Mouse (Mus musculus) CH12.LX (cell line): ENCODE data around the gene Cacna2d1. TPM values are rescaled to one million over a fixed set of nuclear protein-coding genes. Genes with fewer than 3 reads are reported as not detected.

Experiments used
- DNase-seq: peaks from one replicate; pipeline ENCODE4 v3.0.0-alpha.2; 2013; ENCODE audit errors: extremely low read depth
- H3K27ac ChIP-seq: 2 replicates; pipeline ENCODE4 v1.5.1; 2012; ENCODE audit warnings: low read depth, mild to moderate bottlenecking, control low read depth, moderate library complexity; ENCODE audit not compliant: insufficient read depth
- H3K27me3 ChIP-seq: replicated peaks from 2 replicates; pipeline ENCODE3; 2012; ENCODE audit warnings: inconsistent platforms
- H3K36me3 ChIP-seq, 2 experiments: replicated peaks in 1 of 2; 2 replicates each; pipeline versions ENCODE3 to v1.6.1; 2012; ENCODE audit warnings: inconsistent platforms in 1 of 2, low read length in 1 of 2, mild to moderate bottlenecking in 1 of 2, mixed read lengths in 1 of 2, moderate library complexity in 1 of 2; ENCODE audit not compliant: control insufficient read depth in 1 of 2, insufficient read depth in 1 of 2
- H3K4me1 ChIP-seq, 2 experiments: 2 replicates each; pipeline ENCODE4 v1.6.1; 2012; ENCODE audit warnings: inconsistent platforms in 1 of 2, moderate library complexity in 1 of 2; ENCODE audit not compliant: insufficient read depth in 2 of 2, control insufficient read depth in 1 of 2
- H3K4me2 ChIP-seq: 2 replicates; pipeline ENCODE4 v1.6.1; 2012; ENCODE audit warnings: low read depth, mild to moderate bottlenecking, control low read depth; ENCODE audit not compliant: poor library complexity, insufficient read depth, severe bottlenecking
- H3K4me3 ChIP-seq, 3 experiments: fragments of 150-350 bp in 1 of 3; sonication (generic) in 1 of 3; replicated peaks in 1 of 3; 2 replicates each; pipeline versions ENCODE3 to v1.5.1; 2011 to 2012; ENCODE audit warnings: low read depth in 2 of 3, low read length in 2 of 3, mild to moderate bottlenecking in 2 of 3, moderate library complexity in 2 of 3, control low read depth in 1 of 3, improper control_type of control experiment in 1 of 3, inconsistent platforms in 1 of 3, mixed read lengths in 1 of 3; ENCODE audit not compliant: poor library complexity in 1 of 3
- H3K79me2 ChIP-seq: replicated peaks from 2 replicates; pipeline ENCODE4 v1.6.1; 2012; ENCODE audit warnings: mild to moderate bottlenecking, moderate library complexity; ENCODE audit not compliant: control insufficient read depth, poor library complexity, insufficient read depth, severe bottlenecking; ENCODE audit errors: extremely low read depth
- H3K9ac ChIP-seq: 2 replicates; pipeline ENCODE4 v1.6.1; 2012; ENCODE audit warnings: low read depth, mild to moderate bottlenecking, control low read depth, moderate library complexity; ENCODE audit not compliant: insufficient read depth
- H3K9me3 ChIP-seq: replicated peaks from 2 replicates; pipeline ENCODE3; 2012; ENCODE audit warnings: low read length, inconsistent platforms, mixed read lengths
- BHLHE40 ChIP-seq: IDR thresholded peaks from 2 replicates; pipeline ENCODE4 v1.6.1; 2011; ENCODE audit warnings: mild to moderate bottlenecking, low read depth, low read length, improper control_type of control experiment
- CHD1 ChIP-seq: IDR thresholded peaks from 2 replicates; pipeline ENCODE4 v1.6.1; 2012; ENCODE audit warnings: low read depth, low read length, improper control_type of control experiment, inconsistent platforms
- CHD2 ChIP-seq: IDR thresholded peaks from 2 replicates; pipeline ENCODE4 v1.6.1; 2011; ENCODE audit warnings: low read length, improper control_type of control experiment
- EP300 ChIP-seq: IDR thresholded peaks from 2 replicates; pipeline ENCODE4 v1.6.1; 2011; ENCODE audit warnings: low read length, improper control_type of control experiment
- IRF4 ChIP-seq: IDR thresholded peaks from 2 replicates; pipeline ENCODE4 v1.6.1; 2014; ENCODE audit warnings: low read depth, mild to moderate bottlenecking, inconsistent platforms, low read length, improper control_type of control experiment
- JUN ChIP-seq: IDR thresholded peaks from 2 replicates; pipeline ENCODE4 v1.6.1; 2011; ENCODE audit warnings: low read depth, mild to moderate bottlenecking, low read length, improper control_type of control experiment, moderate library complexity; ENCODE audit not compliant: insufficient read depth
- KAT2A ChIP-seq: IDR thresholded peaks from 2 replicates; pipeline ENCODE4 v1.6.1; 2012; ENCODE audit warnings: low read length, improper control_type of control experiment, inconsistent platforms; ENCODE audit not compliant: insufficient replicate concordance
- MAFK ChIP-seq: IDR thresholded peaks from 2 replicates; pipeline ENCODE4 v1.6.1; 2011; ENCODE audit warnings: low read length, improper control_type of control experiment; ENCODE audit not compliant: insufficient replicate concordance
- NELFE ChIP-seq: IDR thresholded peaks from 2 replicates; pipeline ENCODE4 v1.6.1; 2011; ENCODE audit warnings: low read depth, low read length, improper control_type of control experiment
- PAX5 ChIP-seq: IDR thresholded peaks from 2 replicates; pipeline ENCODE4 v1.6.1; 2012; ENCODE audit warnings: low read length, inconsistent platforms, mixed read lengths
- POLR2A ChIP-seq: IDR thresholded peaks from 2 replicates; pipeline ENCODE4 v1.6.1; 2011; ENCODE audit warnings: low read depth, mild to moderate bottlenecking, improper control_type of control experiment, low read length
- POLR2AphosphoS2 ChIP-seq: IDR thresholded peaks from 2 replicates; pipeline ENCODE4 v1.6.1; 2011; ENCODE audit warnings: low read depth, low read length, improper control_type of control experiment
- RCOR1 ChIP-seq: conservative IDR thresholded peaks from 2 replicates; pipeline ENCODE4 v1.6.1; 2012; ENCODE audit warnings: low read depth, mild to moderate bottlenecking, inconsistent platforms, low read length, improper control_type of control experiment
- TBP ChIP-seq: conservative IDR thresholded peaks from 2 replicates; pipeline ENCODE4 v1.6.1; 2011; ENCODE audit warnings: low read depth, low read length, improper control_type of control experiment
- TCF12 ChIP-seq: IDR thresholded peaks from 2 replicates; pipeline ENCODE4 v1.6.1; 2014; ENCODE audit warnings: low read depth, mild to moderate bottlenecking, inconsistent platforms, low read length, improper control_type of control experiment
- UBTF ChIP-seq: IDR thresholded peaks from 2 replicates; pipeline ENCODE4 v1.6.1; 2012; ENCODE audit warnings: low read depth, mild to moderate bottlenecking, inconsistent platforms, low read length, improper control_type of control experiment, moderate library complexity
- ZKSCAN1 ChIP-seq: IDR thresholded peaks from 2 replicates; pipeline ENCODE4 v1.6.1; 2012; ENCODE audit warnings: low read depth, inconsistent platforms, low read length, improper control_type of control experiment, borderline replicate concordance
- ZNF384 ChIP-seq: IDR thresholded peaks from 2 replicates; pipeline ENCODE4 v1.6.1; 2012; ENCODE audit warnings: low read depth, low read length, improper control_type of control experiment, inconsistent platforms
- dilution Hi-C: fragments of 300-500 bp; cut with MboI; formaldehyde crosslinking; loops from 2 replicates; pipeline ENCODE4 v1.14.3; 2020; ENCODE audit warnings: low sequenced_read_pairs; ENCODE audit not compliant: extremely low pct_unique_long_range_greater_than_20kb, extremely low pct_ligation_motif_present
- in situ Hi-C: fragments of 300-500 bp; cut with MboI; formaldehyde crosslinking; loops from 3 replicates; pipeline ENCODE4 v1.14.3; 2019; ENCODE audit warnings: low sequenced_read_pairs, low pct_ligation_motif_present, low pct_unique_long_range_greater_than_20kb, mixed read lengths
- polyA plus RNA-seq: library from polyadenylated mRNA; unstranded; fragments of >175 nt; gene quantifications from 2 replicates; pipeline ENCODE4 v1.2.1, GENCODE M21; 2012; ENCODE audit warnings: low read depth; ENCODE audit not compliant: insufficient read length
- total RNA-seq, 2 experiments: library from RNA; depleted of rRNA; stranded (reverse); fragments of 300-350 nt in 1 of 2; fragments of >200 nt in 1 of 2; gene quantifications; 2 replicates each; pipeline ENCODE4 v1.2.3; 2012 to 2014

Cacna2d1 gene
- total and polyA plus RNA-seq, 3 experiments = 0.13 to 1.3 (median 0.28) TPM

GRCm38 (mm10) chr5:16029481-16029880 is 95.0 kb downstream of the Cacna2d1 start:
- no peak for DNase-seq
- dilution Hi-C loops = no loop called here
- H3K4me1 ChIP-seq = no peaks in the 10 kb centered on the region

GRCm38 (mm10) chr5:16033569-16033968 is 99.1 kb downstream of the Cacna2d1 start:
- Histone ChIP-seq H3K4me2 (no peak overlapping the region), H3K9ac (no peak overlapping the region), H3K9me3 (peaks cover 2% of the 10 kb centered on the region), H3K36me3 (no peaks in the 10 kb centered on the region), H3K27me3 (no peaks in the 10 kb centered on the region), H3K27ac (no peak overlapping the region), H3K4me3 (no peak overlapping the region), H3K79me2 (no peaks in the 10 kb centered on the region), H3K4me1 (no peaks in the 10 kb centered on the region)
- DNase-seq = no peak
- dilution Hi-C loops = no loop called here
- in situ Hi-C loops = no loop called here
- no peak for TF ChIP-seq TBP
- TF ChIP-seq IRF4 = no peak
- TF ChIP-seq CHD1 = no peak
- no peak for TF ChIP-seq RCOR1
- TF ChIP-seq BHLHE40 = no peak
- no peak for TF ChIP-seq EP300
- no peak for TF ChIP-seq KAT2A
- TF ChIP-seq JUN = no peak
- TF ChIP-seq POLR2A = no peak
- TF ChIP-seq CHD2 = no peak
- TF ChIP-seq ZNF384 = no peak
- TF ChIP-seq PAX5 = no peak
- TF ChIP-seq NELFE = no peak
- no peak for TF ChIP-seq MAFK
- no peak for TF ChIP-seq POLR2AphosphoS2
- no peak for TF ChIP-seq TCF12

More at GRCm38 (mm10) chr5:16029481-16029880, 95.0 kb downstream of the Cacna2d1 start:
- no peak overlapping the region for H3K27ac ChIP-seq
- no peak overlapping the region for H3K9ac ChIP-seq
- H3K4me3 ChIP-seq = no peak overlapping the region
- peaks cover 4% of the 10 kb centered on the region for H3K9me3 ChIP-seq
- no peaks in the 10 kb centered on the region for H3K79me2 ChIP-seq
- no peaks in the 10 kb centered on the region for H3K27me3 ChIP-seq
- H3K4me2 ChIP-seq = no peak overlapping the region
- in situ Hi-C loops = no loop called here
- no peaks in the 10 kb centered on the region for H3K36me3 ChIP-seq
- TF ChIP-seq EP300 (no peak), POLR2AphosphoS2 (no peak), ZKSCAN1 (no peak), UBTF (no peak), KAT2A (no peak)
